Mouse (Mus musculus): Measurements from ENCODE around the gene Armc6.

The Armc6 gene

GRCm38 (mm10) chr8:70195762-70196161 lies 38.5 kb downstream of the Armc6 start:
- peak; percentile 35 for DNase-seq (ENCODE audit: low read depth, low spot score)

- no peak for DNase-seq (ENCODE audit: low read depth, low spot score)
Measured at GRCm38 (mm10) chr8:70194191-70194590, 40.1 kb downstream of the Armc6 start.

GRCm38 (mm10) chr8:70193238-70193637 lies 41.0 kb downstream of the Armc6 start:
- no peak for DNase-seq (ENCODE audit: low read depth, low spot score)

- DNase-seq (ENCODE audit: low read depth, low spot score) = no peak
Measured at GRCm38 (mm10) chr8:70188707-70189106, 45.6 kb downstream of the Armc6 start.

- no peak for DNase-seq (ENCODE audit: low read depth, low spot score)
Measured at GRCm38 (mm10) chr8:70183194-70183593, 51.1 kb downstream of the Armc6 start.

- no peak for DNase-seq (ENCODE audit: low read depth, low spot score)
Measured at GRCm38 (mm10) chr8:70181903-70182252, 52.4 kb downstream of the Armc6 start.

GRCm38 (mm10) chr8:70181212-70181902 lies 52.9 kb downstream of the Armc6 start:
- DNase-seq (ENCODE audit: low read depth, low spot score) = no peak

- peak; percentile 50 for DNase-seq (ENCODE audit: low read depth, low spot score)
Measured at GRCm38 (mm10) chr8:70179082-70179481, 55.2 kb downstream of the Armc6 start.

GRCm38 (mm10) chr8:70178231-70178630 lies 56.0 kb downstream of the Armc6 start:
- no peak for DNase-seq (ENCODE audit: low read depth, low spot score)

GRCm38 (mm10) chr8:70174079-70174478 lies 60.2 kb downstream of the Armc6 start:
- DNase-seq (ENCODE audit: low read depth, low spot score) = no peak

- DNase-seq (ENCODE audit: low read depth, low spot score) = no peak
Measured at GRCm38 (mm10) chr8:70173320-70173719, 60.9 kb downstream of the Armc6 start.

- DNase-seq (ENCODE audit: low read depth, low spot score) = peak; percentile 96
Measured at GRCm38 (mm10) chr8:70172043-70172681, 62.1 kb downstream of the Armc6 start, which contains the start of gene Tmem161a. TSS of gene Tmem161a (plus strand) at chr8:70172356.

GRCm38 (mm10) chr8:70171240-70171639 lies 63.0 kb downstream of the Armc6 start:
- DNase-seq (ENCODE audit: low read depth, low spot score) = no peak

GRCm38 (mm10) chr8:70170748-70171147 lies 63.5 kb downstream of the Armc6 start:
- DNase-seq (ENCODE audit: low read depth, low spot score) = no peak

Data from ZHBTc4 (cell line).